Mouse (Mus musculus) G1E (cell line): ENCODE results near the gene Qk.

Experiments used
- CTCF ChIP-seq: IDR thresholded peaks from 2 replicates; pipeline ENCODE4 v1.5.1; 2012; ENCODE audit warnings: low read depth, low read length, inconsistent platforms, mixed read lengths
- GATA1 ChIP-seq: IDR thresholded peaks from 2 replicates; pipeline ENCODE4 v1.6.1; 2012; ENCODE audit warnings: borderline replicate concordance, low read length, inconsistent platforms, mixed read lengths
- TAL1 ChIP-seq: conservative IDR thresholded peaks from 2 replicates; pipeline ENCODE4 v1.6.1; 2012; ENCODE audit warnings: low read depth, low read length, inconsistent platforms, mixed read lengths

- TF ChIP-seq CTCF, result no peak
- TF ChIP-seq TAL1, result no peak
- TF ChIP-seq GATA1, result no peak
Measured at GRCm38 (mm10) chr17:10338286-10338685, 18.6 kb upstream of the Qk start.
